Mouse (Mus musculus) midbrain, embryonic 14.5 days (tissue): ENCODE measurements around the gene Top3a. TPM values are rescaled to one million over a fixed set of nuclear protein-coding genes. Genes with fewer than 3 reads are reported as not detected.

Source experiments
- ATAC-seq: fragments of 200-750 bp; cut with Nextera tagmentation; 2 replicates; pipeline ENCODE4 v1.8.0; 2017; ENCODE audit warnings: moderate number of reproducible peaks, moderate library complexity; ENCODE audit not compliant: low FRiP score, low TSS enrichment
- DNase-seq: peaks from one replicate; pipeline ENCODE4 v3.0.0-alpha.2; 2015
- H3K27ac ChIP-seq: fragments of 300-500 bp; sonication (generic); replicated peaks from 2 replicates; pipeline ENCODE4 v1.5.1; 2014; ENCODE audit warnings: mild to moderate bottlenecking, low read depth, low read length, moderate library complexity
- H3K27me3 ChIP-seq: fragments of 300-500 bp; sonication (generic); 2 replicates; pipeline ENCODE4 v1.6.1; 2014; ENCODE audit warnings: low read length, control low read depth, mixed read lengths; ENCODE audit not compliant: control insufficient read depth, insufficient read depth
- H3K36me3 ChIP-seq: fragments of 300-500 bp; sonication (generic); 2 replicates; pipeline ENCODE4 v1.6.1; 2014; ENCODE audit warnings: low read length, control low read depth; ENCODE audit not compliant: control insufficient read depth, insufficient read depth
- H3K4me1 ChIP-seq: fragments of 300-500 bp; sonication (generic); 2 replicates; pipeline ENCODE4 v1.6.1; 2014; ENCODE audit warnings: mild to moderate bottlenecking, antibody characterized with exemption, low read length, control low read depth; ENCODE audit not compliant: control insufficient read depth, insufficient read depth
- H3K4me2 ChIP-seq: fragments of 300-500 bp; sonication (generic); 2 replicates; pipeline ENCODE4 v1.6.1; 2014; ENCODE audit warnings: mild to moderate bottlenecking, low read length, moderate library complexity
- H3K4me3 ChIP-seq: fragments of 300-500 bp; sonication (generic); replicated peaks from 2 replicates; pipeline ENCODE4 v1.5.1; 2014; ENCODE audit warnings: low read depth, low read length
- H3K9ac ChIP-seq: fragments of 300-500 bp; sonication (generic); replicated peaks from 2 replicates; pipeline ENCODE4 v1.6.1; 2014; ENCODE audit warnings: mild to moderate bottlenecking, low read length, moderate library complexity
- H3K9me3 ChIP-seq: fragments of 300-500 bp; sonication (generic); 2 replicates; pipeline ENCODE4 v1.6.1; 2016; ENCODE audit warnings: low read length, control low read depth, mixed read lengths; ENCODE audit not compliant: control insufficient read depth
- WGBS: fragments of 180-500 bp; shearing (Covaris S2); extraction: QIAGEN DNeasy Blood & Tissue Kit; methylation state at CpG from one replicate; pipeline ENCODE4 v1.1.7; 2014; 5-methylcytosine and 5-hydroxymethylcytosine counted together
- polyA plus RNA-seq: library from polyadenylated mRNA; unstranded; fragments of >200 nt; fragmentation: Nextera tagmentation; extraction: Ambion mirVana; gene quantifications from 2 replicates; pipeline ENCODE4 v1.2.1, GENCODE M21; 2014

Gene Top3a
- polyA plus RNA-seq, 1 experiment from 2014 or later: 9.3 TPM

- no peak overlapping the region for H3K4me3 ChIP-seq
- H3K27ac ChIP-seq: no peak overlapping the region
- no peak overlapping the region for H3K4me2 ChIP-seq
- peaks cover 61% of the 10 kb centered on the region for H3K36me3 ChIP-seq
- DNase-seq (no peak), ATAC-seq (no peak)
- H3K9ac ChIP-seq: no peak overlapping the region; the same call in 1 of the 2 replicates
- H3K27me3 ChIP-seq: no peaks in the 10 kb centered on the region
- WGBS: 98% methylated on average over 3 of the region's 3 CpGs
- H3K4me1 ChIP-seq: peaks cover 31% of the 10 kb centered on the region
- no peaks in the 10 kb centered on the region for H3K9me3 ChIP-seq
Measured at GRCm38 (mm10) chr11:60705255-60705654, 71.9 kb downstream of the Top3a start.

DNA sequence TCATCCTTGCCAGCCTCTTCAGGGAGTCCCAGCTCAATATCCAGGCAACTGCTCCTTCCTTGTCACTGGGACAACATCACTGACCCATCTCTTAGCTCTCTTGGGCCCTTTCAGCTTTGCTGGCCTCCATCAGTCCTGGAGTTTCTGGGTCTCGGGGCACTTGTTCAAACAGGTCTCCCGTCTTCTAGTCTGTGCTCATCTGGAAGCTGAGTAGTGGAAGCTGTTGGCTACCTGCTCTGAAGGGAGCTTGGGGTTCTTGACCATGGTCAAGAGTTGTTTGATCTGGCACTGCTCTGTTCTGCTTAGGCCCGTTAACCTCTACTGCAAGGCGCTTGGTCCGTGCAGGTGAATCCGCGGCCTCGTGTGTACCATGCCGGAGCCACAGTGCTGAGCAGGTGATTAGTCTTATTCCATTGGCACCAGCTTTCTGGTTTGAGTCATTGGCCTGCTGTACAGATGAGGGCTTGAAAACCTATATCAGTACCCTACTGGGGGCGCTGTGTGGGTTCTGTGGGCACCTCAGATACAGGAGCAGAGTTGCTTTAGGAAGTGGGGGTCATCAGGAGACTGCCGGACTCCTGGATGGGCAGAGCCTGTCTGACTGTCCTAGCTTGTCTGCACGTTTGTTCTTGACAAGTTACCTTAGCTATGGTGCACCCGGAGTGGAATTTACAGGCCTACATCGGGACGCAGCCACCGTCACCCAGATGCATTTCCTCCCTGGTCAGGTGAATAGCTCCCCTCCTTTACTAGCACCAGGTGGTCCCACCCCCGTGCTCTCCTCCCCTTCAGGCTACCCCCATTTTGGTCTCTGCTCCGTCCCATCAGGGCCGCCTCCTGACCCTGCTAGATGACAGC is 72.9 kb downstream of the Top3a start:
- no peaks in the 10 kb centered on the region for H3K9me3 ChIP-seq
- WGBS: 94% methylated on average over 19 of the region's 19 CpGs
- H3K9ac ChIP-seq: no peak overlapping the region
- no peak for DNase-seq
- no peak overlapping the region for H3K4me3 ChIP-seq
- no peak for ATAC-seq
- H3K4me1 ChIP-seq: peaks cover 31% of the 10 kb centered on the region
- H3K27me3 ChIP-seq: no peaks in the 10 kb centered on the region
- no peak overlapping the region for H3K4me2 ChIP-seq
- H3K27ac ChIP-seq: no peak overlapping the region
- H3K36me3 ChIP-seq: peaks cover 51% of the 10 kb centered on the region

DNA sequence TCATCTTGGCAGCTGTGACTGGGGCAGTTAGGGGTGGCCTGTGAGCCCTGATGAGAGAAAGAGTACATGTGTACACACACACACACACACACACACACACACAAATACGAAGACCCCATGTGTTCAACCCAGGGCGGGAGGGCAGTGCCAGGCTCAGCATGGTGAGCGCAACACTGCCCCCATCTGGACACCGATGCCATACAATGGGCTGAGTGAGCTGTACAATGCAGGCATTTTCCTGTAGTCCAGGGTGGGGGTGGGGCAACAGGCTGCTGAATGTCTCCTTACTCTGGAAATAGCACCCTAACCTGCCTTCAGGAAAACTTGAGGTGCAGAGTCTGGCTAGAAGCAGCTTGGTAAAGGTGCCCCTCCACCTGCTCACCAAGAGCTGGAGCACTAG is 74.0 kb downstream of the Top3a start:
- no peaks in the 10 kb centered on the region for H3K27me3 ChIP-seq
- no peak overlapping the region for H3K4me3 ChIP-seq
- WGBS: 17% methylated on average over 4 of the region's 4 CpGs
- ATAC-seq (no peak), DNase-seq (peak; percentile 84)
- H3K4me1 ChIP-seq: peaks cover 37% of the 10 kb centered on the region
- H3K9me3 ChIP-seq: no peaks in the 10 kb centered on the region
- peaks cover 40% of the 10 kb centered on the region for H3K36me3 ChIP-seq
- 0 out of 2 replicates have a peak overlapping the region, but pooled peaks have one; percentile 19 for H3K4me2 ChIP-seq
- H3K27ac ChIP-seq: no peak overlapping the region
- no peak overlapping the region for H3K9ac ChIP-seq

- no peaks in the 10 kb centered on the region for H3K9me3 ChIP-seq
- H3K4me3 ChIP-seq: no peak overlapping the region
- DNase-seq (no peak), ATAC-seq (no peak)
- no peaks in the 10 kb centered on the region for H3K27me3 ChIP-seq
- H3K27ac ChIP-seq: no peak overlapping the region
- H3K4me1 ChIP-seq: peaks cover 37% of the 10 kb centered on the region
- H3K36me3 ChIP-seq: peaks cover 25% of the 10 kb centered on the region
- no peak overlapping the region; the same call in 1 of the 2 replicates for H3K9ac ChIP-seq
- 69% methylated on average over 4 of the region's 4 CpGs for WGBS
- peak overlapping the region; percentile 95 for H3K4me2 ChIP-seq
Measured at GRCm38 (mm10) chr11:60701611-60702010, 75.6 kb downstream of the Top3a start.

- peak overlapping the region; percentile 90 for H3K9ac ChIP-seq
- ATAC-seq: no peak
- H3K27ac ChIP-seq: peak overlapping the region; percentile 91
- peak overlapping the region; percentile 86 for H3K4me3 ChIP-seq
- H3K4me1 ChIP-seq: peaks cover 37% of the 10 kb centered on the region
- no peaks in the 10 kb centered on the region for H3K27me3 ChIP-seq
- H3K36me3 ChIP-seq: peaks cover 14% of the 10 kb centered on the region
- WGBS: 20% methylated on average over 12 of the region's 12 CpGs
- DNase-seq: no peak
- H3K4me2 ChIP-seq: peak overlapping the region; percentile 95
- no peaks in the 10 kb centered on the region for H3K9me3 ChIP-seq
Measured at GRCm38 (mm10) chr11:60700320-60701185, 76.6 kb downstream of the Top3a start.

- H3K9ac ChIP-seq: peak within 1 kb of the TSS; percentile 90
- peak; percentile 96 for DNase-seq
- peaks cover 37% of the 10 kb centered on the region for H3K4me1 ChIP-seq
- H3K27me3 ChIP-seq: no peaks in the 10 kb centered on the region
- H3K4me2 ChIP-seq: peak within 1 kb of the TSS; percentile 95
- no peaks in the 10 kb centered on the region for H3K9me3 ChIP-seq
- WGBS: under 1% methylated on average over 73 of the region's 73 CpGs
- peak within 1 kb of the TSS; percentile 91 for H3K27ac ChIP-seq
- peaks cover 5% of the 10 kb centered on the region for H3K36me3 ChIP-seq
- peak within 1 kb of the TSS; percentile 86 for H3K4me3 ChIP-seq
- ATAC-seq: peak; percentile 86
Measured at GRCm38 (mm10) chr11:60699524-60700075, 77.6 kb downstream of the Top3a start, which contains the start of gene Llgl1. Gene Llgl1, plus strand, starts transcription at chr11:60699723.

DNA sequence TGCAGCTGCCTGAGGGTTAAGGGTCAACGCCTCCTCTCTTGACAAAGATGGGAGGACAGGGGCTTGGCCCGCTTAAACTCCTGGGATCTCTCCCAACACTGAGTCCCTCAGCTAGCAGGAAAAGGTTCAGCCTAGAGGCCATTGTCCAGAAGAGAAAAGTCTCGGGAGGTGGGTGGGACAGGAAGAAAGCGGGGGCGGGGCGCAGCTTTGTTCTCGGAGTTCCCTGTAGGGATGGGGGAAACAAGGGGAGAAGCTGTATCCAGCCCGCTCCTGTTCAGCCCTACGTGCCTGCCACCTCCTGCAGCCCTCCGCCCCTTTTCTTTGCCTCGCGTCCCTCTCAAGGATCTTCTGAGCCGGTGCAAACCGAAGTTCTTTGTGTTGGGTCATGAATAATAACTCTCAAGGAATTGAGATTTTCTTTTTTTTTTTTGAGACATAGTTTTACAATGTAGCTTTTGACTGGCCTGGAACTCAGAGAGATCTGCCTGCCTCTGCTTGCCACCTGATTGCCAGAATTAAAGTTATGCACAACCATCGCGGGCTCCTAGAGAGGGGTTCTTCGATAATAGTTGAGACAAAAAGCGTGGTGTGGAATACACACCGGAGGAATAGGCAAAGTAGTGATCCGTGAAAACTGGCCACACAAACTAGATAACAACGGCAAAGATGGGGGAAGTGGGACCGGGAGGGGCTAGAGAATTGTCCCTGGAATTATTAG is 78.2 kb downstream of the Top3a start:
- H3K27me3 ChIP-seq: no peaks in the 10 kb centered on the region
- peak overlapping the region; percentile 95 for H3K4me2 ChIP-seq
- peak; percentile 35 for ATAC-seq
- peak overlapping the region; percentile 90; the same call in 1 of the 2 replicates for H3K9ac ChIP-seq
- peaks cover 37% of the 10 kb centered on the region for H3K4me1 ChIP-seq
- WGBS: 2% methylated on average over 22 of the region's 22 CpGs
- no peaks in the 10 kb centered on the region; the same call in 1 of the 2 replicates for H3K36me3 ChIP-seq
- H3K4me3 ChIP-seq: peak overlapping the region; percentile 86
- peak; percentile 77 for DNase-seq
- H3K9me3 ChIP-seq: no peaks in the 10 kb centered on the region
- H3K27ac ChIP-seq: peak overlapping the region; percentile 91

- peak; percentile 69 for DNase-seq
- no peaks in the 10 kb centered on the region for H3K36me3 ChIP-seq
- no peak overlapping the region for H3K4me2 ChIP-seq
- no peak overlapping the region for H3K4me3 ChIP-seq
- peaks cover 25% of the 10 kb centered on the region for H3K4me1 ChIP-seq
- no peaks in the 10 kb centered on the region for H3K27me3 ChIP-seq
- no peaks in the 10 kb centered on the region for H3K9me3 ChIP-seq
- ATAC-seq: no peak
- no peak overlapping the region for H3K27ac ChIP-seq
- 79% methylated on average over 2 of the region's 2 CpGs for WGBS
- H3K9ac ChIP-seq: no peak overlapping the region
Measured at GRCm38 (mm10) chr11:60697561-60697960, 79.6 kb downstream of the Top3a start.
